Mouse (Mus musculus): ENCODE measurements at regions not wholly inside any gene's neighbourhood (a gene's known extent, or its start where the extent isn't known, plus 50 kb on each side); places are given as distances from the start of the nearest gene placed in this dataset.

GRCm38 (mm10) chr15:24751480-24752157 is 661.9 kb downstream of the Basp1 start:
- TF ChIP-seq CTCF (IDR thresholded peaks at IDR 0.05; ENCODE audit: borderline replicate concordance, insufficient read depth, low read depth, low read length): no peak
- no peak for TF ChIP-seq POLR2A (IDR thresholded peaks at IDR 0.05; ENCODE audit: borderline replicate concordance, insufficient read depth, low read length)
